Mouse (Mus musculus): ENCODE results near the gene Cdc6. TPM values are rescaled to one million over a fixed set of nuclear protein-coding genes. Genes with fewer than 3 reads are reported as not detected.

Cdc6 gene
- total and polyA plus RNA-seq, 3 experiments, result 56.9 to 104 (median 69.4) TPM

GRCm38 (mm10) chr11:98917428-98918005 is 9.9 kb downstream of the Cdc6 start:
- H3K79me2 ChIP-seq (ENCODE audit: control insufficient read depth, insufficient read depth, low read length, poor library complexity), result peaks cover 8% of the 10 kb centered on the region
- H3K36me3 ChIP-seq (ENCODE audit: control insufficient read depth in 1 of 2, insufficient read depth in 2 of 2, low read length in 2 of 2), result peaks cover 37 to 49% of the 10 kb centered on the region in 2 experiments
- H3K27me3 ChIP-seq (ENCODE audit: control insufficient read depth in 1 of 2, insufficient read depth in 2 of 2, low read length in 2 of 2), result no peaks in the 10 kb centered on the region
- peaks cover 18 to 25% of the 10 kb centered on the region in 2 experiments for H3K4me1 ChIP-seq (ENCODE audit: control insufficient read depth in 1 of 2, insufficient read depth in 2 of 2, low read length in 2 of 2)
- no peak overlapping the region for H3K4me3 ChIP-seq (ENCODE audit: control insufficient read depth in 1 of 2, insufficient read depth in 1 of 2, low read depth in 2 of 2, low read length in 2 of 2)
- DNase-seq (ENCODE audit: low read depth, low spot score), result peak; percentile 94
- TF ChIP-seq TCF12 (IDR thresholded peaks at IDR 0.05; ENCODE audit: low read depth, low read length) (peak; percentile 78), HCFC1 (IDR thresholded peaks at IDR 0.05; ENCODE audit: low read depth, low read length) (no peak; the same call in 1 of the 2 replicates), ZNF384 (IDR thresholded peaks at IDR 0.05; ENCODE audit: low read depth, low read length) (no peak), CTCF (IDR thresholded peaks at IDR 0.05 in 2 of 3, conservative IDR thresholded peaks at IDR 0.05 in 1 of 3; ENCODE audit: control insufficient read depth in 1 of 3, insufficient read depth in 1 of 3, low read depth in 2 of 3, low read length in 3 of 3, poor library complexity in 1 of 3, severe bottlenecking in 1 of 3) (no peak), UBTF (IDR thresholded peaks at IDR 0.05; ENCODE audit: borderline replicate concordance, insufficient read depth, low read depth, low read length) (0 out of 2 replicates have a peak, but pooled peaks have one; percentile 14), GABPA (IDR thresholded peaks at IDR 0.05; ENCODE audit: low read depth, low read length) (no peak), GATA1 (IDR thresholded peaks at IDR 0.05; ENCODE audit: low read depth, low read length) (no peak; the same call in 1 of the 2 replicates), MAX (IDR thresholded peaks at IDR 0.05; ENCODE audit: low read length) (no peak; the same call in 1 of the 2 replicates), NRF1 (IDR thresholded peaks at IDR 0.05; ENCODE audit: insufficient read depth, low read depth, low read length, poor library complexity, severe bottlenecking) (0 out of 2 replicates have a peak, but pooled peaks have one; percentile 8), ELF1 (IDR thresholded peaks at IDR 0.05; ENCODE audit: low read depth, low read length) (no peak), POLR2AphosphoS5 (IDR thresholded peaks at IDR 0.05; ENCODE audit: borderline replicate concordance, low read depth, low read length) (no peak), JUND (IDR thresholded peaks at IDR 0.05; ENCODE audit: low read depth, low read length) (no peak), MAZ (IDR thresholded peaks at IDR 0.05; ENCODE audit: low read depth, low read length) (no peak), ZC3H11A (IDR thresholded peaks at IDR 0.05; ENCODE audit: low read depth, low read length) (no peak), NELFE (IDR thresholded peaks at IDR 0.05; ENCODE audit: low read depth, low read length) (no peak), ZMIZ1 (IDR thresholded peaks at IDR 0.05; ENCODE audit: low read depth, low read length) (0 out of 2 replicates have a peak, but pooled peaks have one; percentile 42), MXI1 (IDR thresholded peaks at IDR 0.05; ENCODE audit: low read depth, low read length) (peak; percentile 77), ETS1 (IDR thresholded peaks at IDR 0.05; ENCODE audit: low read depth, low read length) (peak; percentile 48), RCOR1 (IDR thresholded peaks at IDR 0.05; ENCODE audit: low read depth, low read length) (peak; percentile 21; the same call in 1 of the 2 replicates), POLR2AphosphoS2 (IDR thresholded peaks at IDR 0.05; ENCODE audit: low read length) (no peak), CHD2 (IDR thresholded peaks at IDR 0.05; ENCODE audit: low read length) (no peak), MAFK (IDR thresholded peaks at IDR 0.05; ENCODE audit: borderline replicate concordance, low read depth, low read length) (no peak), EP300 (IDR thresholded peaks at IDR 0.05; ENCODE audit: low read depth in 1 of 2, low read length in 2 of 2) (peak; percentile 77 to 80), TBP (IDR thresholded peaks at IDR 0.05; ENCODE audit: low read depth, low read length) (peak; percentile 81), KAT2A (conservative IDR thresholded peaks at IDR 0.05; ENCODE audit: low read depth, low read length) (no peak), RAD21 (IDR thresholded peaks at IDR 0.05; ENCODE audit: low read depth, low read length) (no peak), POLR2A (IDR thresholded peaks at IDR 0.05; ENCODE audit: control insufficient read depth in 1 of 2, insufficient read depth in 1 of 2, low read depth in 1 of 2, low read length in 2 of 2, poor library complexity in 1 of 2) (no peak), USF2 (IDR thresholded peaks at IDR 0.05; ENCODE audit: borderline replicate concordance in 1 of 2, insufficient read depth in 1 of 2, low read depth in 1 of 2, low read length in 2 of 2) (no peak), MYB (IDR thresholded peaks at IDR 0.05; ENCODE audit: low read depth, low read length) (no peak), TAL1 (IDR thresholded peaks at IDR 0.05; ENCODE audit: low read length) (peak; percentile 83), SIN3A (IDR thresholded peaks at IDR 0.05; ENCODE audit: low read length) (peak; percentile 86)
- H3K27ac ChIP-seq (ENCODE audit: control insufficient read depth, low read depth, low read length), result peak overlapping the region; percentile 73
- H3K9me3 ChIP-seq (replicated peaks; ENCODE audit: insufficient read depth, low read length), result no peaks in the 10 kb centered on the region
- H3K9ac ChIP-seq (ENCODE audit: control insufficient read depth, low read depth, low read length, poor library complexity, severe bottlenecking), result peak overlapping the region; percentile 39

Measured in MEL (cell line).